Mouse (Mus musculus): Measurements from ENCODE around the gene Wdr64. TPM values are rescaled to one million over a fixed set of nuclear protein-coding genes. Genes with fewer than 3 reads are reported as not detected.

Gene Wdr64
- not detected for total RNA-seq (2022)

- no peak for DNase-seq (ENCODE audit: low spot score in 2 of 2)
These were observed at the start of gene Wdr64 for GRCm38 (mm10) chr1:175698293-175698692. Wdr64 (plus strand) TSS chr1:175698593.

- DNase-seq (ENCODE audit: low spot score in 2 of 2), result no peak
These were observed 49.8 kb upstream of the Wdr64 start for GRCm38 (mm10) chr1:175648615-175649014.

- DNase-seq (ENCODE audit: low spot score in 2 of 2), result no peak
These were observed 38.5 kb upstream of the Wdr64 start for GRCm38 (mm10) chr1:175659900-175660299.

- no peak for DNase-seq (ENCODE audit: low spot score in 2 of 2)
These were observed 29.6 kb upstream of the Wdr64 start for GRCm38 (mm10) chr1:175668666-175669405.

GRCm38 (mm10) chr1:175669456-175669855, 28.9 kb upstream of the Wdr64 start:
- DNase-seq (ENCODE audit: low spot score in 2 of 2), result no peak

- no peak for DNase-seq (ENCODE audit: low spot score in 2 of 2)
These were observed 28.4 kb upstream of the Wdr64 start for GRCm38 (mm10) chr1:175670042-175670441.

GRCm38 (mm10) chr1:175671626-175672025, 26.8 kb upstream of the Wdr64 start:
- DNase-seq (ENCODE audit: low spot score in 2 of 2), result no peak

GRCm38 (mm10) chr1:175673563-175674325, 24.6 kb upstream of the Wdr64 start:
- no peak for DNase-seq (ENCODE audit: low spot score in 2 of 2)

- DNase-seq (ENCODE audit: low spot score in 2 of 2), result no peak
These were observed 23.3 kb upstream of the Wdr64 start for GRCm38 (mm10) chr1:175675116-175675515.

GRCm38 (mm10) chr1:175677459-175677858, 20.9 kb upstream of the Wdr64 start:
- DNase-seq (ENCODE audit: low spot score in 2 of 2), result no peak

GRCm38 (mm10) chr1:175680995-175681394, 17.4 kb upstream of the Wdr64 start:
- no peak for DNase-seq (ENCODE audit: low spot score in 2 of 2)

- DNase-seq (ENCODE audit: low spot score in 2 of 2), result no peak
These were observed 6.6 kb upstream of the Wdr64 start for GRCm38 (mm10) chr1:175691686-175692245.

GRCm38 (mm10) chr1:175692246-175692996, 6.0 kb upstream of the Wdr64 start, which contains the start of the genes Opn3 and Chml:
Opn3 (minus strand) TSS chr1:175692776.
Chml (minus strand) TSS chr1:175692901.
- peak; percentile 90 to 99 for DNase-seq (ENCODE audit: low spot score in 2 of 2)

- no peak for DNase-seq (ENCODE audit: low spot score in 2 of 2)
These were observed 5.4 kb upstream of the Wdr64 start for GRCm38 (mm10) chr1:175692997-175693361.

- peak in 1 of 2 experiments; percentile 35 for DNase-seq (ENCODE audit: low spot score in 2 of 2)
These were observed 4.9 kb upstream of the Wdr64 start for GRCm38 (mm10) chr1:175693429-175693960.

GRCm38 (mm10) chr1:175699375-175699774, 982 bp downstream of the Wdr64 start:
- no peak for DNase-seq (ENCODE audit: low spot score in 2 of 2)

- DNase-seq (ENCODE audit: low spot score in 2 of 2), result no peak
These were observed 1.4 kb downstream of the Wdr64 start for GRCm38 (mm10) chr1:175699796-175700195.

GRCm38 (mm10) chr1:175701145-175701544, 2.8 kb downstream of the Wdr64 start:
- DNase-seq (ENCODE audit: low spot score in 2 of 2), result no peak

- DNase-seq (ENCODE audit: low spot score in 2 of 2), result no peak
These were observed 9.2 kb downstream of the Wdr64 start for GRCm38 (mm10) chr1:175707599-175707998.

- no peak for DNase-seq (ENCODE audit: low spot score in 2 of 2)
These were observed 9.6 kb downstream of the Wdr64 start for GRCm38 (mm10) chr1:175708013-175708412.

GRCm38 (mm10) chr1:175712338-175712909, 14.0 kb downstream of the Wdr64 start:
- DNase-seq (ENCODE audit: low spot score in 2 of 2), result no peak
